Mouse (Mus musculus): ENCODE measurements at regions not wholly inside any gene's neighbourhood (a gene's known extent, or its start where the extent isn't known, plus 50 kb on each side); places are given as distances from the start of the nearest gene placed in this dataset.
"Not testable (repeated sequence)": the region's sequence is repeated elsewhere in the genome, so short reads cannot be mapped to it uniquely, and the experiment has no call there.

GRCm38 (mm10) chr11:12913401-12913800 lies 448.6 kb upstream of the Cobl start:
- DNase-seq (ENCODE audit: low spot score) = not testable (repeated sequence)

GRCm38 (mm10) chr11:12873712-12874111 lies 409.0 kb upstream of the Cobl start:
- no peak for DNase-seq (ENCODE audit: low spot score)

- no peak for DNase-seq (ENCODE audit: low spot score)
Measured at GRCm38 (mm10) chr11:12872802-12873201, 408.0 kb upstream of the Cobl start.

DNA sequence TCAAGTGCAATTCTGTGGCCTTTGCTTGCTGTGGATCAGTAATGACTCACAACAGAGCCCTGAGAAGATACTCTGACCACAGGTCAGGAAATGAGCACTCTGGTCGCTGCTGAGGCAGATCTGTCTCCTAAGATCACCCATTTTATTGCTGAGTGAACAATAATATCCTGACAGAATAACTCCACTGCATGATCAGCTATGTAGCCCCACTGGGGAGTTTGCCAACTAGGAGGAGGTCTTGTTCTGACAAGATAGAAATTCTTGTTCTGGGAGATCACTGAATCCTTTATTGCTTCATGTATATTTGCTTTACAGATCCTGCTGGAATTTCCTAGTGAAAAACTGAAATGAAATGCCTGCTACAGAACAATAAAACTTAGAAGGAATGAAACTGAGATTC lies 407.6 kb upstream of the Cobl start:
- DNase-seq (ENCODE audit: low spot score) = no peak

DNA sequence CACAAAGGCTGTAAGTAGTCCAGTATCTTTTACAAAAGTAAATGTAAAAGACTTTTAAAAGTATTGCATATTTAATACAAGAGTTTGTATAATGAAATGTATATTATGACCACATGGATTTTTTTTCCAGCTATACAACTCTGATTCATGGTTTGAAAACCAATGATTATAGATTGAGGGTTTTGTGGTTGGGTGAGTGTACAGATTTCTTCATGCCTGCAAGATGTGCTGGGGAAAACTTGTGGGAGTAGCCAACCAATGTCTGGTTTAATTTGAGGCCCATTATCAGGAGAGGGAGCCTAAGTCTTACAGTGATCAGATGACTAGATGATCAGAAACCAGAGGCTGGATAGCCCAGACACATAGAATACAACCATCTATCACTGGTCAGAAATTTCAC lies 402.8 kb upstream of the Cobl start:
- no peak for DNase-seq (ENCODE audit: low spot score)

DNA sequence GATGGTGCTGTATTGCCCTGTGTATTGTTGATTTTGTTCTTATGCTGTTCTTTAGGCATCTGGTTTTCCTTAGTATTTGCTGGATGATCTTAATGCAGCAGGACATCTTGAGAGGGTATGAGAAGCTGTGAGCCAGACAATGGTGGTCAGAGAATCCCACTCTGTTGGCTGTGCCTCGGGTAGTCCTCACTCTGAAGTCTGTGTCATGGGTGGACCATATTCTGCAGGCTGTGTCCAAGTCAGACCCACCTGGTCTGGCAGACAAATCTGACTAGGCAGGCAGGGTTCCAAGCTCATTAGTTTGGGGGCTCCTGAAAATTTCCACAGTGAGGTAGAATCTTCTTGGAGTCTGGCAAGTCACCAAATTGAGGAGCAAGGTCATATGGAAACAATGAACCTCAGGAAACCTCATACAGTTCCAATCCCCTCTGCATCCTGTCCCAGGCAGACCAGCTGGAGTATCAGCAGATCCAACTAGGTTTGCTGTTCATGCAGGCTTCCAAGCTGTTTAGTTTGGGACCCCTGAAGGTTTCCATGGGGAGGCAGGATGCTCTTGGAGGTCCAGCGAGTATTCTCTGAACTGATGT lies 400.4 kb upstream of the Cobl start:
- DNase-seq (ENCODE audit: low spot score) = no peak

DNA sequence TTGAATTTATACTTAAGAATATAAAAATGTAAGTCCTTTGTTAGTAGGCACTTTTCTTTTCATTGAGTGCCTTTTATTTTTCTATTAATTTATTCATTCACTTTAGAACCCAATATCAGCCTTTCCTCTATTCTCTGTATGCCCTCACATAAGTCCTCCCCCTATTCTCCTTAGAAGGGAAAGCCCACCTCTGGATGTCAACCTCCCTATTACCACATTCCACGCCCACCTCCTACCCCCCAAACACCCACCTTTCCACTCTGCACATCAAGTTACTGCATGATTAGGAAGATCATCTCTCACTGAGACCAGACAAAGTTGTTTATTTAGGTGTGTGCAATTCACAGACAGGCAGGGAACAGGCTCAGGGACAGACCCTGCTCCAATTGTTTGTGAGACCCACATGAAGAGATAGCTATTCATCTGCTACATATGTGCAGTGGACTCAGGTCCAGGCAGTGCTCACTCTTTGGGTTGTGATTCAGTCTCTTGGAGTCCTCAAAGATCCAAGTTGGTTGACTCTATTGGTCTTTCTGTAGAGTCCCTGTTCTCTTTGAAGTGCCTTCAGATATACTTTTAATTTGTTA lies 394.7 kb upstream of the Cobl start:
- DNase-seq (ENCODE audit: low spot score) = no peak

- no peak for DNase-seq (ENCODE audit: low spot score)
Measured at GRCm38 (mm10) chr11:12858274-12858884, 393.6 kb upstream of the Cobl start.

DNA sequence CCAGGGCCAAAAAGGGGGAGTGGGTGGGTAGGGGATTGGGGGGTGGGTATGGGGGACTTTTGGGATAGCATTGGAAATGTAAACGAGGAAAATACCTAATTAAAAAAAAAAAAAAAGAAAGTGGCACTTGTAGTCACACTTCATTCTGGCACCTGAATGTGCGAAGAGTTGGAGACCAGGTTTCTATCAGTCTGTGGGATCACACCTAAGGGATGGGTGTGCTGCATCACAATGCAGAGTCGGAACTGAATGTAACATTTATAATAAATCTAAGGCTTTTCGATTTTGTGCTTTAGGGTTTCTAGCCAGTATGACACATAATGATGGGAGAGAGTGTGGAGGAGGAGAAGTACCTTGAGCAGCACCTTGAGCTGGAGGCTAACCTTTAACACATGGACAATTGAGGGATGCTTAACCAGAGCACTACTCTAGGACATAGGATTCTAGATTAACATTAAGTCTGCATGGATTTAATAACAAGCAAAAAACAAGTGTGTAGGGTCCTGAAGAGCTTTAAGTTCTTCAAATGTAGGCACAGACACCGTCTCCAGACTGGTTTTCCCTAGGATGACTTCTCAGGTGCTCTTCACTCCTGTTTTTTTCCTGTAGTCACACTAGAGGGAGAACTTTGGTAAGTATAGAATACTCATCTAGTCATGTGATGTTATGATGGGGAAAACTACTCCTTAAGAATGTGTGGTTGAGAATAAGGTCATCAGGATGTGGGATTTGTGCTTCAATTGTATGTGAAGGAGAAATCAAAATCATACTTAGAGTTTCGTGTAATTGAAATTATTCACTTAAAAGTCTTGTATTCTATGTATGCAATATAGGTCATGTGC lies 392.8 kb upstream of the Cobl start:
- DNase-seq (ENCODE audit: low spot score) = no peak

GRCm38 (mm10) chr11:12847793-12848192 lies 383.0 kb upstream of the Cobl start:
- no peak for DNase-seq (ENCODE audit: low spot score)

DNA sequence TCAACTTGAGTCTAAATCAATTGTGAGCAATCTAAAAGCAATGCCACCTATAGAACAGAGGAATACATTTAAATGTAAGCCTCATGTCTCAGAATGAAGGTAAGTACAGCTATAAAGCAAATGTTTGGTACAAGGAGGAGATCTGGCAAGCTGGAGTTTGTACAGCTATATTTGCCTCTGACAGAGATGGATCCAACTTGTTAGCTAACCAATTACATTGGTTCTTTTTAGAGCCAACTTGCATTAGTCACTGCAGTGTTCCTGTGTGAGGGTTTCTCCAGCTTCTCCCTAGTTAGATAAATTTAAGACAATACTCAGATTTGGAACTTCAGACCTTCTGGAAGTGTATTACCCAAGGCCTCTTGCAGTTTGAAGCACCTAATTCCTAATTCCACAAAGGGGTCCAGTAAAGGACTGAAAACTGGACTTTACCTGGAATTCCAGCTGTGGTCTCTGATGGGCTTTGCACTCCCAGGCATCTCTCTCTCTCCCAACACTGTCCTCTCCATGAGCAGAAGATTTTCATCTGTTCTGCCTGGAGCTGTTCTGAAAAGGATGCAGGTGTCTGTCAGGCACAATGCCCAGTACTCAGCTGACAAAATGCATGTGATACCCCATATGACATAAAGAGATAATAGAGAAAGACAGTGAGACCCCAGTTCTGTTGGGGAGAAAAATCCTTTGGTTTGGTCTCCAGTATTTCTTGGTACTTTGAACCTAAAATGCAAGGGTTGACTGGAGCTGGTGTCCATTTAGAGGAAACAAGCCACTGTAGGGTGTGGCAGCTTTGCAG lies 379.1 kb upstream of the Cobl start:
- DNase-seq (ENCODE audit: low spot score) = no peak

DNA sequence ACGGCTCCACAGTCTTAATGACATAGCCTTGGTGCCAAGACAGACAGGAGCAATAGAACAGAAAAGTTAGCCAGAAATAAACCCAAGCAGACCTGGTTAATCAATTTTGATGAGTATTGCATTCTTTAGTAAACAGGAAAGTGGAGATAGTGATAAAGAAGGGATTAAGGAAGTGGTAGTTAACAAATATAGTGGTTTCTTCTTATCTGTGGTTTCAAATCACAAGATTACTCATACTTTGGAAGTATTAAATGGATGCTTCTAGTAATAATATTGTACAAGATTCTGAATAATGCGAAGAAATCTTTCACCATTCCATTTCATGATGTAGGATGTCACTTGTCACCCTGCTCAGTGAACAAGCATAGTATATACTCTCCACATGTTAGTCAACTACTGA lies 376.6 kb upstream of the Cobl start:
- no peak for DNase-seq (ENCODE audit: low spot score)

DNA sequence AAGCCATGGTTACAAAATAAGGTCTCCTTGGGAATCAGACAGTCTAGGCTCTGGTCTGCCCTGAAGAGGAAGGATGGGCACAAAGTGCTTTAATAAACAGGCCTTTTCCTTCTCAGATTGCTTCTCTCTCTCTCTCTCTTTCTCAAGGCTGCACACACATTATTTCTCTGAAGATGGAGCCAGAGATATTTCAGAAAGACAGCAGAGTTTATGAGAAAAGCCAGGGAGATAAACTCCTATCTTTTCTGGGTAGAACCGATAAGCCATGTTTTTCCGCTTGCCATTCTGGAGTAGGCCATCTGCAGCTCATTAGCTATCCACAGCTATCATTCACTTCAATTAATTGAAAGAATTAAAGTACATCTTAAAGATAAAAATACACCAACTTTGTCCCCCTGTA lies 373.2 kb upstream of the Cobl start:
- no peak for DNase-seq (ENCODE audit: low spot score)

- no peak for DNase-seq (ENCODE audit: low spot score)
Measured at GRCm38 (mm10) chr11:12837387-12837786, 372.6 kb upstream of the Cobl start.

DNA sequence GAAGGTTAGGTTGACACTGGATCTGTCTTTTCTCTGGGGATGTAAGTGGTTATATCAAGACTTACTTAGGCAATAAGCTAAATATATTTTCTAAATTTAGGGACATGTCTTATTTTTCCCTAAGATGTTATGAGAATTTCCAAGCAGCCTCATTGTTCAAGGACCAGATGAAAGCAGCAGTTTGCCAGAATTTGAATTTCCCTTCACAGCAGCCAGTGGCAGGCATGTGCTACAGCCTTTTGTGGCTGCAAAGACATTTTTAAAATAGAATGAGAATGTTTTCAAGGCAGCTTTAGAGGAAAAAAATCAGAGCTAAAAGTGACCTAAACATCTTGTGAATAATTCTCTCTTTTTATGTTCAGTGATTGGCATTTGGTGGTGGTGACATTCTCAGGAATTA lies 371.6 kb upstream of the Cobl start:
- DNase-seq (ENCODE audit: low spot score) = peak; percentile 30

DNA sequence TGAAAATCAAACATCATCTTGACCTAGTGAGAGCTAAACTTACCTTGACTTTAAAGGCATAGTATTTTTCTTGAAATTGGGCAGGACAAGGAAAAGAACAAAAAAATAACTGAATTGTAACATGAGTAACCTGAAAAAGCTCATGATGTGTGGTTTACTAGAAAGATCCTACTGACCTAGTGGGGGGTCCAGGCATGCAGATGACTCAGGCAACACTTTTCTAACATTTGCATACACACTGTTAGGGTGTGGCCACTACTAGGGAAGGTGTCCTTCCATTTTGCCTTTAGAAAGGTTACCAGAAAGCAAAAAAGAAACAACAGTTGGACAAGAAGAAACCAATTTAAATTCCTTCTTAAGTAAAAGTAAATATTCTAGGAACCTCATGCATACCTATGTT lies 347.3 kb upstream of the Cobl start:
- DNase-seq (ENCODE audit: low spot score) = no peak

DNA sequence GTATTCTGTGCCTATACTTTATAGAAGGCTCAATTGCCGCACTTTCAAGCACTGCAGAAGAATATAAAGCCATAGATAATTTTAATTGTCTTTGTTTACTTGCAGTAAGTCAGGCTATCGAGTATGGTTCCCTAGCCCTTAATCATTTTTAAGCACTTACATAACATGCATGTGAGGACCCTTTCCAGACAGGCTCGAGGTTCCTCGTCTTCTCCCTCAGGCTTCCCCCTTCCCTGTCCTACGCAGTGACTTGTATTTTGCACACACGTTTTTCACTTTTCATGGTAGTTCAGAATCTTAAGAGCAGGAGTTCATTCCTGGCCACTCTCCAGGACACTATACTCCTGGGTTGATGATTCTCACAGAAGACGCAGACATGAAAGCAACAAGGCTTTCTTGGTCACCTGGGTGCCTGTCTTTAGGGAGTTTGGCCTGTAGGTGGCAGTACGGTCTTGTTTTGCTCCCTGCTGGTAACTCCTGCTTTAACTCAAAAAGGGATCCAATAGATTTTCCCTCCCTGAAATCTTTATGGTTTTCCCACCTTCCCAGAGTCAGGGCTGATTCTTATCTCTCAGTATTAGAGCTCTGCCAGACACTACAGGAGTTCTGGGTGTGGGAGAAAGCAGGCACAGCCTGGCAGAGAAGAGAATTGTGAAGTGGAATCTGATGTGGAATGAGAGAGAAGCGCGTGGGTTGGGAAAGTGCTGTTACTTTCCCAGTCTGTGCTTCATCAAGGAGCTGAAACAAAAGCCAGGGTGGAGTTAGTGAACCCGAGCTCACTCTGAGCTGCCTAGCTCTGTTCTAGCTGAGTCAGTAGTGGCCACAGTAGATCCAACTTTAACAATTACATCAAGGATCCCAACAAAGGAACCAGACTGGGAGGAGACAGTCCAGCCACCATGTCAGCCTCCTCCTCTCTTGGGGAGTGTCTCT lies 346.5 kb upstream of the Cobl start:
- peak; percentile 67 for DNase-seq (ENCODE audit: low spot score)
